Mouse (Mus musculus) bone marrow, adult 2 months (tissue): Measurements from ENCODE around the gene Dusp13. TPM values are rescaled to one million over a fixed set of nuclear protein-coding genes. Genes with fewer than 3 reads are reported as not detected.

Experiments
- H3K27ac ChIP-seq: fragments of 200-500 bp; 2 replicates; pipeline ENCODE4 v1.5.1; 2012; ENCODE audit warnings: low read depth, mild to moderate bottlenecking, control low read depth, inconsistent platforms, low read length; ENCODE audit not compliant: control insufficient read depth, poor library complexity, insufficient read depth
- H3K4me1 ChIP-seq: fragments of 200-500 bp; 2 replicates; pipeline ENCODE4 v1.6.1; 2011; ENCODE audit warnings: low read length; ENCODE audit not compliant: control insufficient read depth, insufficient read depth
- H3K4me3 ChIP-seq: fragments of 200-500 bp; replicated peaks from 2 replicates; pipeline ENCODE3; 2011; ENCODE audit warnings: mild to moderate bottlenecking, low read depth, low read length, control low read depth; ENCODE audit not compliant: control insufficient read depth
- CTCF ChIP-seq: fragments of 200-500 bp; IDR thresholded peaks from 2 replicates; pipeline ENCODE4 v1.5.1; 2011; ENCODE audit warnings: low read length, control low read depth; ENCODE audit not compliant: control insufficient read depth, insufficient read depth
- POLR2A ChIP-seq: fragments of 200-500 bp; IDR thresholded peaks from 2 replicates; pipeline ENCODE4 v1.6.1; 2011; ENCODE audit warnings: low read depth, mild to moderate bottlenecking, control low read depth, low read length, borderline replicate concordance; ENCODE audit not compliant: control insufficient read depth
- WGBS: fragments of 180-500 bp; shearing (Covaris S2); methylation state at CpG from one replicate; pipeline ENCODE4 v1.1.7; 2018; 5-methylcytosine and 5-hydroxymethylcytosine counted together
- polyA plus RNA-seq: library from polyadenylated mRNA; stranded (reverse); fragments of >200 nt; gene quantifications from 2 replicates; pipeline ENCODE4 v1.2.4, GENCODE M21; 2011; ENCODE audit warnings: low replicate concordance; ENCODE audit not compliant: missing spikeins, insufficient read depth, insufficient read length

The Dusp13 gene
- polyA plus RNA-seq, 1 experiment = not detected

DNA sequence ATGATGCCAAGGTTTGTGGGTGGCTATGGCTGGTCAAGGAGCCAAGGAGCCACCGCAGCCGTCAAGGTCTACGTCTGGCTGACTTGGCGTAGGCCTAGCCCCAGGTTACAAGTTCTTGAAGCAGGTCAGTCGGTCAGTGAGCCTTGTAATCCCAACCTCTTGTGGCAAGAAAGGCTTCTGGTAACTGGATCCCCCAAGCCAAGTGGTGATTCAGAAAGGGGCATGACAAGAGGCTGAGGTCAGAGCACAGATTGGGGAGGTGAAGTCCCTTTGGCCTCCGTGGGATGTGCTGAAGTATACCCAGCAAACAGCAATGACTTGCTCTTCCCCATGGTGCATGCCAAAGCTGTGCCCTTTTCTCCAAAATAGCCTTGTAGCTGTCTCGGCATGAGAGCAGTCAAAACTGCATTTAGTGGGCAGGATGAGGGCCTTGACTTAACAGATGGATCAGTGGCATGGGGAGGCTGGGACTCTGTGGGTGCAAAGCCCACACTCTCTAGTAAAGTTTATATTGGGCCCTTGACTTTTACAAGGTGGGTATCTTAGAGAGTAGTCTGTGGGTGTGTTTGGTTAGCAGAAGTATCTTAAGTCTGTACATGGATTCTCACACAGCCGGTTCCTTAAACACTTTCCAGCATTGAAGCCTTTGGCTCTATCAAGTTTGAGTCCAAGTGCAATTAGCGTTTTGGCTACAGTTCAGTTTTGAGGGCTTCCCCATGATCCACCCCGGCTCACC is 65.4 kb downstream of the Dusp13 start:
- no peak overlapping the region for H3K27ac ChIP-seq
- no peak overlapping the region for H3K4me3 ChIP-seq
- no peaks in the 10 kb centered on the region for H3K4me1 ChIP-seq
- 82% methylated on average over 10 of the region's 10 CpGs for WGBS
- no peak for TF ChIP-seq CTCF
- no peak for TF ChIP-seq POLR2A

GRCm38 (mm10) chr14:21683834-21684233 is 67.1 kb downstream of the Dusp13 start:
- Histone ChIP-seq H3K4me3 (no peak overlapping the region), H3K4me1 (peaks cover 1% of the 10 kb centered on the region; the same call in 1 of the 2 replicates), H3K27ac (no peak overlapping the region)
- TF ChIP-seq CTCF (no peak), POLR2A (no peak)
- whole genome bisulfite sequencing = 81% methylated on average over 4 of the region's 4 CpGs

Other genes starting within 250 kb of the Dusp13 start
- not detected in 2 replicates for gene Dupd1, start 36.6 kb downstream of the Dusp13 start, polyA plus RNA-seq
- gene Samd8, start 650 bp downstream of the Dusp13 start, polyA plus RNA-seq = 2.8 and 4.4 TPM in 2 replicates
- 84.6 and 85.2 TPM in 2 replicates for gene Vdac2, start 74.1 kb upstream of the Dusp13 start, polyA plus RNA-seq
- gene Comtd1, start 97.8 kb upstream of the Dusp13 start, polyA plus RNA-seq = 15.8 and 45.0 TPM in 2 replicates
- gene Zfp503, start 238.4 kb upstream of the Dusp13 start, polyA plus RNA-seq = 0.38 and 0.95 TPM in 2 replicates